Mouse (Mus musculus) T-helper 17 cell (primary cell): ENCODE data around the gene Hist1h4f.

Experiments used
- in situ Hi-C, 2 experiments: fragments of 300-600 bp; cut with MboI, MseI; formaldehyde crosslinking; loops; 1 replicate in 1 of 2; 2 replicates in 1 of 2; pipeline ENCODE4 v1.15.1; 2025; ENCODE audit warnings: high pct_unique_total_duplicates in 2 of 2

The Hist1h4f gene

GRCm38 (mm10) chr13:23576906-23577639, 25.6 kb upstream of the Hist1h4f start:
- in situ Hi-C loops, result loop anchor here in 1 of 2 experiments (5.0 kb wide), 1 partner anchor 40 kb away; the partner anchor contains the start of gene Hist1h3g

DNA sequence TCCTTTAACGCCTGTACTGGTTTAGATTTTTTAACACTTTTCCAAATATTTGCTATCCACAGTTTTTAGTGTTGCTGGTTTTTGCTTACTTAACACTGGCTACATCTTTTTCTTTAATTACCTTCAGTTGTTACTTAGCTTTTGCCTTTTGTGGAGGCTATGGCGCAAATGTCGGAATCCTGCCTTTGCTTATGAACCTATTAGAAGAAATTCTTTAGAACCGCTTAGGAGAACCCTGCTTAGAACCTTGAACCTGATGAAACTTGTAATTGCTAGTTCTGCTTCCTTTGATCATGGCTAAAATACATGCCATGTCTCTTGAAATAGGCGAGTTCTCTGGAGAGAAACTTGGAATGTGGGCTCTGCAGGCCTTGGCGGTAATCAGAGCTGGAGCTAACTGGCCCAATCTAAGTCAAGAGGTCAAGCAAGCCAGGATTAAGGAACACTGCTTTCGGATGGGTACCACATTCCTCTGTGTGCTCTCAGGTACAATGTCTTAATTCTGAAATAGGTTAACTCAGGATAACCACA, 25.0 kb upstream of the Hist1h4f start:
- in situ Hi-C loops, result loop anchor here in 1 of 2 experiments (5.0 kb wide), 1 partner anchor 39 kb away; the partner anchor contains the start of gene Hist1h3g

DNA sequence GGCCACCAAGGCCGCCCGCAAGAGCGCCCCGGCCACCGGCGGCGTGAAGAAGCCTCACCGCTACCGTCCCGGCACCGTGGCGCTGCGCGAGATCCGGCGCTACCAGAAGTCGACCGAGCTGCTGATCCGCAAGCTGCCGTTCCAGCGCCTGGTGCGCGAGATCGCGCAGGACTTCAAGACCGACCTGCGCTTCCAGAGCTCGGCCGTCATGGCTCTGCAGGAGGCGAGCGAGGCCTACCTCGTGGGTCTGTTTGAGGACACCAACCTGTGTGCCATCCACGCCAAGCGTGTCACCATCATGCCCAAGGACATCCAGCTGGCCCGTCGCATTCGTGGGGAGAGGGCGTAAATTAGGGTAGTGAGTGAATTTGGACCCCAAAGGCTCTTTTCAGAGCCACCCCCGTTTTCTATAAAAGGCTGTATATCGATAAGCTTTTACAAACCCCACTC, 24.4 kb upstream of the Hist1h4f start:
- in situ Hi-C loops, result loop anchor here in 1 of 2 experiments (5.0 kb wide), 1 partner anchor 39 kb away; the partner anchor contains the start of gene Hist1h3g

DNA sequence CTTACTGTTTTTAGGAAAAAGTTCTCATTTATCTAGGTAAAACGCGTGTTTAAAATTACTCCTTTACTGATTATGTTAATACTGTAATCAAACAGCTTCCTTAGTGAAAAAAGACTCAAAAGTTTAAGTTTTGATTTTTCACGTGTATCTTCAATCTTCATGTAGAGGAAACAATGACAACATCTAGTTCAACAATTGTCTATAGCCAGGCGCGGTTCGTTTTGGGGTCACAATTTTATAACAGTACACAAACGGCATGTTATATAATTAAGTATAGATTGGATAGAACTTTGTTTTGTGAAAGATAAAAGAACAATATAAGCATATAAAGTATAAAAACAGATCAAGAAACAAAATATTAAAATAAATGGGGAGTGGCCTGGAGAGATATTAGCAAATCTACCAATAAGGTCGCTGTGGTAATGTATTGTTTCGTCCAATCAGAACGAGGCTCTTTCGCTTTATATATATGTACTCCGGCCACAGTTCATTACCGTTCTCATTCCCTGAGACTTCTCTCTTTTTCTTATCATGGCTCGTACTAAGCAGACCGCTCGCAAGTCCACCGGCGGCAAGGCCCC, 23.9 kb upstream of the Hist1h4f start, which contains the start of gene Hist1h3d:
TSS of gene Hist1h3d (plus strand) at position 493 of the 581 bp plus-strand sequence.
- in situ Hi-C loops, result loop anchor here in 1 of 2 experiments (5.0 kb wide), 1 partner anchor 38 kb away; the partner anchor contains the start of gene Hist1h3g

- in situ Hi-C loops, result loop anchor here (5.0 to 25.0 kb wide), 6 partner anchors 37 to 1857 kb away; partner anchors contain the start of genes Hist1h2ac (in 1 of the 2), Hist1h2ah (in 1 of the 2), Hist1h2ai (in 1 of the 2) and Hist1h2ao (in 1 of the 2)
These were observed 23.2 kb upstream of the Hist1h4f start for GRCm38 (mm10) chr13:23574546-23575170.

GRCm38 (mm10) chr13:23573898-23574524, 22.6 kb upstream of the Hist1h4f start, which contains the start of the genes Hist1h2bf and Hist1h2ad:
Gene Hist1h2bf, minus strand, starts transcription at chr13:23574196.
Gene Hist1h2ad, plus strand, starts transcription at chr13:23574381.
- in situ Hi-C loops, result loop anchor here (5.0 to 25.0 kb wide), 5 partner anchors 108 to 1857 kb away; partner anchors contain the start of genes Hist1h2ac (in 1 of the 2), Hist1h2ah (in 1 of the 2), Hist1h2ai (in 1 of the 2) and Hist1h2ao (in 1 of the 2)

GRCm38 (mm10) chr13:23573034-23573897, 21.8 kb upstream of the Hist1h4f start:
- in situ Hi-C loops, result loop anchor here (5.0 to 25.0 kb wide), 5 partner anchors 109 to 1856 kb away; partner anchors contain the start of genes Hist1h2ac (in 1 of the 2), Hist1h2ah (in 1 of the 2), Hist1h2ai (in 1 of the 2) and Hist1h2ao (in 1 of the 2)

DNA sequence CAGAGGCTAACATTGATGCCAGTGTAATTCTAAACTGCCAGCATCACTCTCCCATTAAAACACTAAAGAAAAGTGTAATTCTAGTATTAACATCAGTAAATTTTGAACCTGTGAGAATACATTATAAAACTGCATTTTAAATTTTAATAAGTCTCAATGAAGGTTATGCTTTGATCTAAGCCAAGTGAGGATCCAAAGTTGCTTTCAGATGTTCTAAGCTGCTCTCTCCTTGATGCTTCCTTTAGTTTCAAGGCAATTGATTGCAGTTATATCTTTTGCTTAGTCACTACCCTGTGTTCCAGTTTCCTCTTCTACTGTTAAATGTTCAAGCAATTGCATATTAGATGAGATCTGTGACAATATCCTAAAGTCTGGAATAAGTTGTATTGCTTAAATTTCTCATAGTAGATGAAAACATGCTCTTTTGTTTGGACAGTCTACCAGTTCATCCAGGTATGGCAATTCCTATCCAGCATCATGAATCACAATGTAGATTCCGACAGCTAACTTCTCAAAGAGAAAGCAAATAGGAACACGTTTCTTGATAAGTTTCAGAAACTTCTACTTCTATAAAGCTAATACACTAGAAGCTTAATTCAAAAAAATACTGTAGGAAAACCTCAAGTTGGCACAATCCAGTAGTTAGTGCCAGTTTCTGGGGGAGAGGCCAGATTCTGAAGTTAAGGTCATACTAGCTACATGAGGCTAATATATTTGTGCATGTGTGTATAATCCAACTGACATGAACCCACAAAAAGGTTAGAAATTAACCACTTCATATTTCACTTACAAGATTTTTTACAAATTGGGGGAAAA, 21.0 kb upstream of the Hist1h4f start:
- in situ Hi-C loops, result loop anchor here (5.0 to 25.0 kb wide), 5 partner anchors 110 to 1855 kb away; partner anchors contain the start of genes Hist1h2ac (in 1 of the 2), Hist1h2ah (in 1 of the 2), Hist1h2ai (in 1 of the 2) and Hist1h2ao (in 1 of the 2)

GRCm38 (mm10) chr13:23571504-23572217, 20.2 kb upstream of the Hist1h4f start:
- in situ Hi-C loops, result loop anchor here (5.0 to 25.0 kb wide), 5 partner anchors 111 to 1854 kb away; partner anchors contain the start of genes Hist1h2ac (in 1 of the 2), Hist1h2ah (in 1 of the 2), Hist1h2ai (in 1 of the 2) and Hist1h2ao (in 1 of the 2)

- in situ Hi-C loops, result loop anchor here (5.0 to 25.0 kb wide), 5 partner anchors 111 to 1854 kb away; partner anchors contain the start of genes Hist1h2ac (in 1 of the 2), Hist1h2ah (in 1 of the 2), Hist1h2ai (in 1 of the 2) and Hist1h2ao (in 1 of the 2)
These were observed 19.6 kb upstream of the Hist1h4f start, which contains the start of the genes Hist1h2ae and Hist1h2bg for GRCm38 (mm10) chr13:23571022-23571503. Gene Hist1h2ae, minus strand, starts transcription at chr13:23571220. Gene Hist1h2bg, plus strand, starts transcription at chr13:23571396.

DNA sequence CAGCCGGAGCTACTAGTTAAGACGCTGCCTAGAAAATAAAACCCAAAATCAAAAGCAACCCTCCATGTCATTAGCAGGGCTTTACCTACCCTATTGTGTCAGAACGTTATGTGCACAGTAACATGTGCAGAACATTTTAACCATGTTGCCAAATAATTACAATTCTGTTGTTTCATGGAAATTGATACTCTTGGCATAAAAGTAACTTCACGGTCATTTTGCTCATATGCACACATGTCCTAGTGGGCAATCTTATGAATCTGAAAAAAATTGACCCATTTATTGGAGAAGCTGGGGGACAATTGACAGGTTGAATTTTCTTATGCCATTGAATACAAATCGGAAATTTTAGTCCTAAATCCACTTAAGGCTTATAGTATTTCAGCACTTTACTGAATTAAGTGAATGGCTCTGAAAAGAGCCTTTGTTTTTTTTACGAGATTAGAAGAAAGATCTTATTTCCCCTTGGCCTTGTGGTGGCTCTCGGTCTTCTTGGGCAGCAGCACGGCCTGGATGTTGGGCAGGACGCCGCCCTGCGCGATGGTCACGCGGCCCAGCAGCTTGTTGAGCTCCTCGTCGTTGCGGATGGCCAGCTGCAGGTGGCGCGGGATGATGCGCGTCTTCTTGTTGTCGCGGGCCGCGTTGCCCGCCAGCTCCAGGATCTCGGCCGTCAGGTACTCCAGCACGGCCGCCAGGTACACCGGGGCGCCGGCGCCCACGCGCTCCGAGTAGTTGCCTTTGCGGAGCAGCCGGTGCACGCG, 19.0 kb upstream of the Hist1h4f start:
- in situ Hi-C loops, result loop anchor here (5.0 to 25.0 kb wide), 5 partner anchors 112 to 1853 kb away; partner anchors contain the start of genes Hist1h2ac (in 1 of the 2), Hist1h2ah (in 1 of the 2), Hist1h2ai (in 1 of the 2) and Hist1h2ao (in 1 of the 2)

DNA sequence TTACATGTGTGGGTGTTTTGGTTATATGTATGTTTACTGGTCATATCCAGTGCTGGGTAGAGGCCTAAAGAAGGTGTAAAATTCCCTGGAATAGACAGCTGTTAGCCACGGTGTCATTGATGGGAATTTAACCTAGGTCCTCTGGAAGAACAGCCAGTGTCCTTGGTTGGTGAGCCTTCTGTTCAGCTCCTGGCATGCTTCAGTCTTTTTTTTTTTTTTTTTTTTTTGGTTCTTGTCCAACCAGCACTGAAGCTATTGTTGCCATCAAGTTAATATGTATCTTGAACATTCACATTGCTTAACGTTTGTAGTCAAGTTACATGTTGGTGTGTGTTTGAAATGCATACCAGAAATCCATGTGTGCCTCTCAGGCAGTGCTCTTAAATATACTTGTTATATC, 13.0 kb upstream of the Hist1h4f start:
- in situ Hi-C loops, result loop anchor here in 1 of 2 experiments (25.0 kb wide), 1 partner anchor 1752 kb away; the partner anchor contains the start of genes Hist1h2ao, Hist1h2bq and Hist1h4m

- in situ Hi-C loops, result loop anchor here in 1 of 2 experiments (25.0 kb wide), 1 partner anchor 1751 kb away; the partner anchor contains the start of genes Hist1h2ao, Hist1h2bq and Hist1h4m
These were observed 11.4 kb upstream of the Hist1h4f start for GRCm38 (mm10) chr13:23562699-23563462.

- in situ Hi-C loops, result loop anchor here in 1 of 2 experiments (25.0 kb wide), 1 partner anchor 1750 kb away; the partner anchor contains the start of genes Hist1h2ao, Hist1h2bq and Hist1h4m
These were observed 10.6 kb upstream of the Hist1h4f start, which contains the start of gene Hist1h3e for GRCm38 (mm10) chr13:23561883-23562659. Gene Hist1h3e, minus strand, starts transcription at chr13:23562369.
